Mouse (Mus musculus): ENCODE measurements around the gene Fgfr2. TPM values are rescaled to one million over a fixed set of nuclear protein-coding genes. Genes with fewer than 3 reads are reported as not detected.
A peak's percentile ranks its signal among the peaks of the same experiment; 100 is the strongest.

The Fgfr2 gene
- polyA plus RNA-seq, 1 experiment from 2014 or later: 92.0 TPM

DNA sequence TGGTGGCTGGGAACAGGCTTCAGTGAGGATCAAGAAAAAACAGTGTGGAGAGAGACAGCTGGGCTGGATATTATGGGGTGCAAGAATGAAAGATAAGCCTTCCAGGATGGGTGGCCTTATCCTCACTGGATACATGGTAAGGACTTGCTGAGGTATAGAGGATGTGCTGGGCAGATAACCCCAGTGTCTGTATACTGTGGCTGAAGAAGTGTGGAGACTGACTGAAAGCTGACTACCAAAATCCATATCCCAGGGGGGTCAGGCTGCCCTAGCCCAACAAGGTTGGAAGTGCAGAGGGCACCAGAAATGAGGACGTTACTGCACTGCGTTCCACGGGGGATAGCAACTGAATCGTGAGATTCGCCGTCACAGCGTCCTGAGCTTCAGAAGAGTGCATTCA lies 2742.8 kb downstream of the Fgfr2 start:
- ATAC-seq (ENCODE audit: low FRiP score) (no peak), DNase-seq (ENCODE audit: low spot score, missing footprints) (no peak)
- Histone ChIP-seq H3K4me3 (ENCODE audit: low read depth, low read length) (no peak overlapping the region), H3K27me3 (ENCODE audit: control insufficient read depth, insufficient read depth, low read length) (no peaks in the 10 kb centered on the region; the same call in 1 of the 2 replicates), H3K36me3 (ENCODE audit: control insufficient read depth, insufficient read depth, low read length) (no peaks in the 10 kb centered on the region), H3K9me3 (ENCODE audit: control insufficient read depth, low read length) (no peaks in the 10 kb centered on the region), H3K4me1 (ENCODE audit: control insufficient read depth, insufficient read depth, low read length) (peaks cover 2% of the 10 kb centered on the region; the same call in 1 of the 2 replicates), H3K4me2 (no peak overlapping the region), H3K27ac (ENCODE audit: low read depth, low read length) (no peak overlapping the region), H3K9ac (ENCODE audit: low read length) (no peak overlapping the region)
- WGBS: 91% methylated on average over 7 of the region's 7 CpGs

DNA sequence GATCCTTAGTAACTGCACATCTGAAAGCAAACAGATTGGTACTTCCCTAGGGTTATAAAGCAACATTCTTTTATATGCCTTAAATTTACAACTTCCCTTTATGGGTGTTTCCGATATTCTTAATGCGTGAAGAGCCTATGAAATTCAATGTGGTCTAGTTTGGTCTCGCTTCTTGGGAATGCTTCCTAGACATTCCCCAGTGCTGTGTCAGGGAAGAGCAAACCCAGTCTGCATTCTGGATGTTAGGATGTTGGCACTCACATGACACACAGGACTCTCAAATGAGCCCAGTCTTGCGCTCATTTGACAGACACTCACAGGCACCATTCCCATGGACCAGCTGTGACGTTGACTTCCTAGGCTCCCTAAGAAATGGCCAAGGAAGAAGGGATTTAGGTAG lies 2743.3 kb downstream of the Fgfr2 start:
- WGBS: 87% methylated on average over 5 of the region's 5 CpGs
- Histone ChIP-seq H3K36me3 (ENCODE audit: control insufficient read depth, insufficient read depth, low read length) (no peaks in the 10 kb centered on the region), H3K27ac (ENCODE audit: low read depth, low read length) (no peak overlapping the region), H3K9ac (ENCODE audit: low read length) (no peak overlapping the region), H3K9me3 (ENCODE audit: control insufficient read depth, low read length) (no peaks in the 10 kb centered on the region), H3K4me1 (ENCODE audit: control insufficient read depth, insufficient read depth, low read length) (no peaks in the 10 kb centered on the region), H3K4me3 (ENCODE audit: low read depth, low read length) (no peak overlapping the region), H3K27me3 (ENCODE audit: control insufficient read depth, insufficient read depth, low read length) (no peaks in the 10 kb centered on the region; the same call in 1 of the 2 replicates), H3K4me2 (no peak overlapping the region)
- DNase-seq (ENCODE audit: low spot score, missing footprints) (no peak), ATAC-seq (ENCODE audit: low FRiP score) (no peak)

DNA sequence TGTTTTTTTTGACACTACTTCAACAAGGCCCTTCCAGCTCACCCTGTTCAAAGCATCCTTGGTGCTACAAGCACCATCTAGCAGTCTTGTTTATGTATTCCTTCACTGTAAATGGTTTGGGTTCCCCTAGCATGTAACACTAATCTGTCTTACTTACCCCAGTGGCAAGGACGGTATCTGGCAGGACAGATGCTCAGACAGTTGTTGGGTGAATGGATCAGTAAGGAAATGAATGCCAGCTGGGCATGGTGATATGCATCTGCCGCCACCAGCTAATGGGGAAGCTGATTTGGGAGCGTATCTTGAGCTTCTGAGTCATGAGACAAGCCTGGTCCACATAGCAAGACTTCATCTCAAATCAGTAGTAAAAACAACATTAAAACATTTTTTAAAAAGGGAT lies 2744.8 kb downstream of the Fgfr2 start:
- no peak overlapping the region for H3K9ac ChIP-seq (ENCODE audit: low read length)
- 84% methylated on average over 3 of the region's 3 CpGs for WGBS
- no peak overlapping the region for H3K4me3 ChIP-seq (ENCODE audit: low read depth, low read length)
- H3K9me3 ChIP-seq (ENCODE audit: control insufficient read depth, low read length): no peaks in the 10 kb centered on the region
- H3K27ac ChIP-seq (ENCODE audit: low read depth, low read length): no peak overlapping the region
- H3K27me3 ChIP-seq (ENCODE audit: control insufficient read depth, insufficient read depth, low read length): peaks cover 2% of the 10 kb centered on the region; the same call in 1 of the 2 replicates
- ATAC-seq (ENCODE audit: low FRiP score) (no peak), DNase-seq (ENCODE audit: low spot score, missing footprints) (peak; percentile 66)
- H3K4me2 ChIP-seq: no peak overlapping the region
- no peaks in the 10 kb centered on the region for H3K4me1 ChIP-seq (ENCODE audit: control insufficient read depth, insufficient read depth, low read length)
- no peaks in the 10 kb centered on the region for H3K36me3 ChIP-seq (ENCODE audit: control insufficient read depth, insufficient read depth, low read length)

DNA sequence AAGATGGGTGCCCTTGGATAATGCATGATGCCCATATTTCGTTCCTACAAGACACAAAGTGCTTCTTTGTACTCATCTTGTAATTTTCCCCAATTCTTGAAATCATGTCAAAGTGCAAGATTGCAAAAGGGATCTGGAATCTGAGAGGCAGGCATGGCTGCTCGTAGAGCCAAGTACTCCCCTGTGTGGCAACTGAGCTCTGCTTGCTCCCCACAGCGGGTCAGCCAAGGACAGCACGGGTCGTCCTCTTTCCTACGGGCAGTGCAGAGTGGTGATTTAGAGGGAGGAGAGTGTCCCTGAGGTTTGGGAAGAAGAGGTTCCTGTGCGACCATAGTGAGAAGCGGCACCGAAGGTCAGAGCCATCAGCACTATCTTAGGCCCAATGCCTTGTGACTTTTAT lies 2748.8 kb downstream of the Fgfr2 start:
- DNase-seq (ENCODE audit: low spot score, missing footprints): no peak
- Histone ChIP-seq H3K27me3 (ENCODE audit: control insufficient read depth, insufficient read depth, low read length) (peaks cover 16% of the 10 kb centered on the region), H3K9me3 (ENCODE audit: control insufficient read depth, low read length) (peaks cover 3% of the 10 kb centered on the region; the same call in 1 of the 2 replicates), H3K4me3 (ENCODE audit: low read depth, low read length) (no peak overlapping the region), H3K27ac (ENCODE audit: low read depth, low read length) (no peak overlapping the region), H3K4me2 (no peak overlapping the region), H3K9ac (ENCODE audit: low read length) (no peak overlapping the region), H3K4me1 (ENCODE audit: control insufficient read depth, insufficient read depth, low read length) (peaks cover 9% of the 10 kb centered on the region), H3K36me3 (ENCODE audit: control insufficient read depth, insufficient read depth, low read length) (no peaks in the 10 kb centered on the region)
- no peak for ATAC-seq (ENCODE audit: low FRiP score)
- 86% methylated on average over 9 of the region's 9 CpGs for WGBS

DNA sequence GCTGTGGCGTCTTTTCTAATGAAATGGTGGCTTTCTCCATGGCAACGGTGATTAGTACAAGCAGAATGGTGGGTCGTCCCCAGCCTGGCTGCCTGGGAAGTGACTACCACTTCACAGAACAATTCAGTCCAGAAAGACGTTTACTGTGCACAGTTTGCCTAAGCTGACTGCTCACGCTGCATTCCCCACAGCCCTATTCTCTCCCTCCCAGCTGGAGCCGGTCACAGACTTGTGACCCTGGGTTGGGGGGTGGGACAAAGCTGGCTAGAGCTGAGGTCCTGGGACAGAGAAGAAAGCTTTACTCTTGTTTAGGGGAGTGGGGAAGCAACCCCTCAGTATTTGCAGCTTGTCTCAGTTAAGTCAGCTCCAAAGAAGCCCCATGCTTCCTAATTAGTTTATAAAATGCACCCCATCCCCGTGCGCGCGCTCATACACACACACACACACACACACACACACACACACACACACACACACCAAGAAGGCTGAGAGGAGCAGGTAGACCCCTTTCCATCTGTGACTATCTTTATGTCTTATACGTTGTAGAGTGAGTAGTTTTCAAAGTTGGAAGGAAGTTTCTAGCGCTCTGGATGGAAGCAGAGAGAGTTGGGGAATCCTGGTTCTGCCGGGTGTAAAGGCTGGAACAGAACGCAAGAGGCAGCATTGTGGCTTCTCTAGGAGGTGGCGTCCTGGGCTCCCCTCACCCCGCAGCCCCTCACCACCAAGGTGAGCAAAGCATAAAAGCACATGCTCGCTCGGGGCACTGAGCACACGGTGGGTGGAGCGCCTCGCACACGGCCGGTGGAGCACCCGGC lies 2754.1 kb downstream of the Fgfr2 start:
- Histone ChIP-seq H3K4me1 (ENCODE audit: control insufficient read depth, insufficient read depth, low read length) (peaks cover 38% of the 10 kb centered on the region), H3K9me3 (ENCODE audit: control insufficient read depth, low read length) (peaks cover 8% of the 10 kb centered on the region; the same call in 1 of the 2 replicates), H3K4me3 (ENCODE audit: low read depth, low read length) (no peak overlapping the region), H3K9ac (ENCODE audit: low read length) (no peak overlapping the region), H3K27me3 (ENCODE audit: control insufficient read depth, insufficient read depth, low read length) (peaks cover 27% of the 10 kb centered on the region), H3K36me3 (ENCODE audit: control insufficient read depth, insufficient read depth, low read length) (no peaks in the 10 kb centered on the region), H3K4me2 (peak overlapping the region; percentile 37), H3K27ac (ENCODE audit: low read depth, low read length) (peak overlapping the region; percentile 72)
- DNase-seq (ENCODE audit: low spot score, missing footprints): peak; percentile 92
- ATAC-seq (ENCODE audit: low FRiP score): peak; percentile 77
- WGBS: 10% methylated on average over 24 of the region's 24 CpGs

DNA sequence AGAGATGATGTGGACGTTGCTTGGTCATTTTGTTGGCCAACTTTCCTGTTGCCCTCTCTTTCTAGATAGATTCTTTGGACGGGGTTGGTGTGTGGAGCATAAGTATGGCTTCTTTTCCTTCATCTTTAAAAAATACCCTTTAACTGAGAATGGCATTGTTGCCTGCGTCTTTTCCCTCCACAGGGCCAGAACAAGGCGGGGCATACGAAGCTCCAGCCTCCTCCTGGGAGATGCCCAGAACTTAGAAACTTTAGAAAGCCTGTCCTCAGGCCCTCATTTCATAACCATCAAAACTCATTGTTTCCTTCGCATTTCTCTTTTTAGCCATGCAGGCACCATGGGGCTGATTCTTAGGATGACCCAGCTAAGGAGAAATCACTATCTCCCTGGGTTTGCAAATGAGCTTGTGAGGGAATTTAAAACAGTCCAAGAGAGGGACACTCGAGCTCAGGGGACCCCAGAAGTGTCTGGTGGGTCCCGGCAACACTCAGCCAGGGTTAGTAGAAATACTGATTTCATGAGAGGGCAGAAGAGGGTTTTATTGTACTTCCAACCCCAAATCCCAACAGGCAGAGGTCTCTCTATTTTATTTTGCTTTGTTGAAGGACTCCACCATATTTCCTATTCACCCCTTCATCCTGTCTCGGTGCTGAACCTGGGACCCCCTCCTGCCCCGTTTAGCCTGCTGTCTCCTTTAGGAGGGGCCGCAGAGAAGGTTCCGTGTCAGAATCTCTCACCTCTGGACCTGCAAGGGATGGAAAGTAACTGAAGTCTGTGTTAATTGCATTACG lies 2754.9 kb downstream of the Fgfr2 start:
- no peak overlapping the region for H3K4me3 ChIP-seq (ENCODE audit: low read depth, low read length)
- H3K4me2 ChIP-seq: peak overlapping the region; percentile 37
- H3K9me3 ChIP-seq (ENCODE audit: control insufficient read depth, low read length): peaks cover 8% of the 10 kb centered on the region; the same call in 1 of the 2 replicates
- H3K27ac ChIP-seq (ENCODE audit: low read depth, low read length): peak overlapping the region; percentile 72
- peaks cover 25% of the 10 kb centered on the region for H3K27me3 ChIP-seq (ENCODE audit: control insufficient read depth, insufficient read depth, low read length)
- 4% methylated on average over 13 of the region's 13 CpGs for WGBS
- H3K36me3 ChIP-seq (ENCODE audit: control insufficient read depth, insufficient read depth, low read length): no peaks in the 10 kb centered on the region
- no peak overlapping the region for H3K9ac ChIP-seq (ENCODE audit: low read length)
- DNase-seq (ENCODE audit: low spot score, missing footprints) (peak; percentile 96), ATAC-seq (ENCODE audit: low FRiP score) (no peak; the same call in 1 of the 2 replicates)
- H3K4me1 ChIP-seq (ENCODE audit: control insufficient read depth, insufficient read depth, low read length): peaks cover 38% of the 10 kb centered on the region

DNA sequence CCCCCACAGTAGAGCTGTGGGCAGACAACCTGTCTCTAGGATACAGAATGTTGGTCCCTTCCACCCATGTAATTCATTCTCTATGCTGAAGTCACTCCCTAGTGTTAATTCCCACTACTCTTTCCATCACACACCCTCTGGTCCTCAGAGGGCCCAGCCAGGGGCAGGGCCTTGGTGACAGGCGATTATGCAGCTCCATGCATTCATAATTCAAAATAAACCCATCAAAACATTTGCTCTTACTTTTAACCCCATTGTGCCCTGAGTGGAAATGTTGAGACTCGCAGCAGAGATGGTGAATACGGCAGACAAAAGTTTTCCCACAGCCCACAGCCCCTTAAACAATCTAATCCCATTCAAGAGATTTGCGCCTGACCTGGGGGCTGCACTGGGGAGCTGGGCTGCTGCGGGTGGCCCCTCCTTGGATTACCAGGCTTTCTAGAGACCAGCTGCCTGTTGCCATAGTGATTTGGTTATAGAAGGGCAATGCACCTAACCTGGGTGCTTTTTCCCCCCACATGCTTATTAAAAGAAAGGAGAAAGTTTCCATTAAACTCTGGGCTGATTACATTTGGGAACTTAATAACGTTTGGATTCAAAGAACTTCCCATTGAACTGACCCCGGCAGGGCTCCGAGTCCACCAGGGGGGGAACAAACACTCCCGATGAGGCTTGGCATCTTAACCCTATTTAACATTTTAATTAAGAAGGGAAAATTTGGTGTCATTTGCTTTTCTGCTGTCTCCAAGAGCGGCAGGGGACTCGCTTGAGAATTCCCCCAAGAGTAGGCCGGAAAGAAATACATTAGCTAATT lies 2755.7 kb downstream of the Fgfr2 start:
- H3K36me3 ChIP-seq (ENCODE audit: control insufficient read depth, insufficient read depth, low read length): no peaks in the 10 kb centered on the region
- H3K4me1 ChIP-seq (ENCODE audit: control insufficient read depth, insufficient read depth, low read length): peaks cover 38% of the 10 kb centered on the region
- H3K9ac ChIP-seq (ENCODE audit: low read length): no peak overlapping the region
- no peak for DNase-seq (ENCODE audit: low spot score, missing footprints)
- H3K27me3 ChIP-seq (ENCODE audit: control insufficient read depth, insufficient read depth, low read length): peaks cover 25% of the 10 kb centered on the region
- H3K9me3 ChIP-seq (ENCODE audit: control insufficient read depth, low read length): peaks cover 8% of the 10 kb centered on the region; the same call in 1 of the 2 replicates
- H3K27ac ChIP-seq (ENCODE audit: low read depth, low read length): peak overlapping the region; percentile 72
- peak overlapping the region; percentile 37; the same call in 1 of the 2 replicates for H3K4me2 ChIP-seq
- no peak overlapping the region for H3K4me3 ChIP-seq (ENCODE audit: low read depth, low read length)
- 3% methylated on average over 12 of the region's 12 CpGs for WGBS
- peak; percentile 91 for ATAC-seq (ENCODE audit: low FRiP score)

DNA sequence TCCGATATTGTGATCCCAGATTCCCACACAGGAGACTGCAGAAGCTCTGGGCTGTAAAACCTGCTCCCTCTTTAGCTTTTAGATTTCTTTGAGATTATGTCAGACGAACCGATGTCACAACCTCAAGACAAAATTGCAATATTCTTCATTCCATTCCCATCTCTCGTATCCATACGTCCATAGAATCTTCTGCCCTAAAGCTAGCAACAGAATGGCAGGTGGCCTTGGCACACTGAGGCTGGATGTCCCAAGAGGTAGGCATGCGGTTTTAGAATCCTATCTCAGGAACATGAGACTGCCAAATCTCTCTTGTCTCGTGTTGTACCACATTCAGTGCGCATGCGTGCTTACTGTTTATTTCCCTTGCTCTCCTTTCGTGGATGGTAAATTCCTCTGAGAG lies 2757.4 kb downstream of the Fgfr2 start:
- DNase-seq (ENCODE audit: low spot score, missing footprints): no peak
- H3K4me1 ChIP-seq (ENCODE audit: control insufficient read depth, insufficient read depth, low read length): peaks cover 38% of the 10 kb centered on the region
- WGBS: 96% methylated on average over 10 of the region's 10 CpGs

More for the DNA sequence above, 2757.4 kb downstream of the Fgfr2 start:
- no peak for ATAC-seq (ENCODE audit: low FRiP score)
- H3K27ac ChIP-seq (ENCODE audit: low read depth, low read length): no peak overlapping the region
- peaks cover 19% of the 10 kb centered on the region for H3K27me3 ChIP-seq (ENCODE audit: control insufficient read depth, insufficient read depth, low read length)
- H3K9ac ChIP-seq (ENCODE audit: low read length): no peak overlapping the region
- no peak overlapping the region for H3K4me3 ChIP-seq (ENCODE audit: low read depth, low read length)
- H3K9me3 ChIP-seq (ENCODE audit: control insufficient read depth, low read length): peaks cover 5% of the 10 kb centered on the region; the same call in 1 of the 2 replicates
- H3K4me2 ChIP-seq: no peak overlapping the region
- no peaks in the 10 kb centered on the region for H3K36me3 ChIP-seq (ENCODE audit: control insufficient read depth, insufficient read depth, low read length)
